8 mouse cellular contexts compared by ENCODE assay signal in the genomic region with DNA sequence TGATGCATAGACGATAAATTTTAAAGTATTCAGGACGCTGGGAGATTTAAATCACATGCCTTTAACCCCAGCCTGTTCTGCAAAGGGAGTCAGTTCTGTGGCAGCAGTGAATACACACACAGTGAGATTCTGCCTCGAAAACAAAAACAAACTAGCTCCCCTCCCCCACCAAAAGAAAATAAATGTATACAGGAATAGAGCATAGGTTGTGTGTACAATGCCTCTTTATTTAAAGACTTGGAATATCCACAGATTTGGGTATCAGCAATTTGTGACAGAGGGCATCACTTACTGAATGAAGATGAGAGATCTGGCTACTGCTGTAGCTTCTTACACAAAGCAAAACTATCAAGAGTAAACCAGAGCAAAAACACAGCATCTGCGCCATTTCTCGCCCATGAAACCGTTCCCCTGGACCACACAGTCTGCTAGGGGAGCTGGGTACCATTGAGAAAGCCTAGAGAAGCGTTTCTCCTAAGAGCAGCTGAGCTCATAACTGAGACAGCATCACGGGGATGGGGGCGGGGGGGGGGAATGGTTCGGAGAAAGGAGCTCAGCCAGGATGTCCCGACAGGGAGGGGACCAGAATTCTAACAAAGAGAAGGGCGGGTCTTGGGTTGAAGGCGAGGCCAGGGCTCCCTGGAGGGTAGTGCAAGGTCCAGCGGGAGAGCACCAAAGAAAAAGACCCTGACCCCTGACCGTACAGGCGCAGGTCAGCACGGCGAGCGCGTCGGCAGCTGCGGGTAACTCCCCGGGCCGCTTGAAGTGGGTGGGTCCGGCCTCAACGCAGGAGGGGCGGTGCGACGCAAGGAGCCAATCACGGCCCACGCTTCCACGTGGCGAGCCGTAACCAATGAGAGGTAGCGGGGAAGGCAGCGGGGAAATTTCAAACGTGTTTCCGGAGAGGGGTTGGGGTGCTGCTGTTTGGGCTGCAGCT. TPM values are rescaled to one million over a fixed set of nuclear protein-coding genes. Genes with fewer than 3 reads are reported as not detected.
DNase-seq lines count a peak whose midpoint lies in the region; ATAC-seq lines count a peak whose summit lies in the region.

TSS of gene Ttk (plus strand) at position 879 of the 937 bp plus-strand sequence.

- peak; percentile 97 for ATAC-seq in common myeloid progenitor, adult 5-6 weeks (replicated peaks; ENCODE audit: low read depth, poor library complexity, severe bottlenecking)
- ATAC-seq in megakaryocyte progenitor cell, adult 5-6 weeks (replicated peaks; ENCODE audit: poor library complexity) = peak; percentile 94

- DNase-seq in ZHBTc4 (ENCODE audit: low read depth, low spot score) = peak; percentile 97
- peak; percentile 74 to 83 for DNase-seq in gastrocnemius, adult 8-10 months (ENCODE audit: low spot score in 2 of 2)
- peak; percentile 96 for DNase-seq in induced T-regulatory cell, adult 2 months (ENCODE audit: low read depth)
- peak; percentile 73 to 91 for DNase-seq in left cerebral cortex, adult 9 months (ENCODE audit: low spot score in 2 of 2)
- peak; percentile 92 for DNase-seq in right cerebral cortex, postnatal 14 days
- peak; percentile 84 to 89 for DNase-seq in urinary bladder, postnatal 36 days (ENCODE audit: low spot score in 2 of 2)

RNA-seq across cellular contexts. Expression of gene Ttk, which starts in this region (rescaled TPM):
- total RNA-seq in common myeloid progenitor, adult 5-6 weeks (2017) = 55.1 and 55.3 TPM in 2 replicates
- under 1 TPM in 1 of 4 experiments, not detected in 3; 0.12 TPM for total RNA-seq in gastrocnemius, adult 8-10 months (2022)
- 34.9 and 36.0 TPM in 2 replicates for total RNA-seq in megakaryocyte progenitor cell, adult 5-6 weeks (2015)
- total RNA-seq in megakaryocyte progenitor cell, adult 5-6 weeks (2017) = 52.1 and 56.1 TPM in 2 replicates

Comparison
In these comparisons a context has a peak if more than half of its experiments do, and no peak if none do; other contexts are left out.
1. Peak in every context shown above with its lines: DNase-seq and ATAC-seq.
2. RNA of gene Ttk (total RNA-seq): 55.1 to 55.3 TPM in common myeloid progenitor, adult 5-6 weeks and 34.9 to 56.1 TPM in megakaryocyte progenitor cell, adult 5-6 weeks; 0.12 TPM in gastrocnemius, adult 8-10 months; every median in the first group is over 10 times any median in the second.
3. Peak in DNase-seq in gastrocnemius, adult 8-10 months; RNA of the gene not detected or under 1 TPM.